Mouse (Mus musculus): ENCODE data around the gene Gm10181. TPM values are rescaled to one million over a fixed set of nuclear protein-coding genes. Genes with fewer than 3 reads are reported as not detected.
"Not testable (repeated sequence)": the region's sequence is repeated elsewhere in the genome, so short reads cannot be mapped to it uniquely, and the experiment has no call there.

Gene Gm10181
- polyA plus RNA-seq, 1 experiment from 2014 or later = not detected

- 63% methylated on average over 1 of the region's 1 CpGs for WGBS (ENCODE audit: insufficient replicate concordance)
Observed at GRCm38 (mm10) chr9:25076505-25076904, 12.7 kb upstream of the Gm10181 start.

DNA sequence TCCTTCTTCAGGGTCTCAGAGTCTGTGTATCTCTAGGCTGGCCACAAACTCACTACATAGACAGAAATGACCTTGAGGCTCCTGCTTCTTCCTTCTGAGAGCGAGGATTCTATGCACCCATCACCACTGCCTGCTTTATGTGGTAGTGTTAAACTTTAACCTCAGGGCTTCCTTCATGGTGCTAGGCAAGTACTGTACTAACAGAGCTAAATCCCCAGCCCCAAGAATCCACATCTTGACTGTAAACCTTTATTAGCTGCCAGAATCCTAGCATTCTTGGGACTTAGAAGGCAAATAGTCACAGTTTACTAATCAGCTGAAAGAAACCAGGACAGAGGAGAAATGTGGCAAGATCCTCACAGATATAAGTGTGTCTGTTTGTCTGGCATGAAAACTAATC is 1.6 kb downstream of the Gm10181 start:
- Histone ChIP-seq H3K27me3 (no peaks in the 10 kb centered on the region), H3K9me3 (replicated peaks) (no peaks in the 10 kb centered on the region), H3K4me2 (no peak overlapping the region), H3K4me1 (replicated peaks) (no peaks in the 10 kb centered on the region), H3K36me3 (replicated peaks) (no peaks in the 10 kb centered on the region), H3K9ac (no peak overlapping the region), H3K4me3 (replicated peaks) (no peak overlapping the region), H3K27ac (replicated peaks) (no peak overlapping the region)
- 32% methylated on average over 1 of the region's 1 CpGs for WGBS (ENCODE audit: insufficient replicate concordance)
- ATAC-seq (ENCODE audit: insufficient read depth) = no peak

More at GRCm38 (mm10) chr9:25076505-25076904, 12.7 kb upstream of the Gm10181 start:
- ATAC-seq (ENCODE audit: insufficient read depth) = no peak
- no peaks in the 10 kb centered on the region for H3K27me3 ChIP-seq
- no peaks in the 10 kb centered on the region for H3K9me3 ChIP-seq (replicated peaks)
- no peak overlapping the region for H3K4me2 ChIP-seq
- H3K9ac ChIP-seq = no peak overlapping the region
- no peaks in the 10 kb centered on the region for H3K36me3 ChIP-seq (replicated peaks)
- no peak overlapping the region for H3K27ac ChIP-seq (replicated peaks)
- no peaks in the 10 kb centered on the region for H3K4me1 ChIP-seq (replicated peaks)
- no peak overlapping the region for H3K4me3 ChIP-seq (replicated peaks)

GRCm38 (mm10) chr9:25102881-25103280 is 13.7 kb downstream of the Gm10181 start:
- 86% methylated on average over 1 of the region's 1 CpGs for WGBS (ENCODE audit: insufficient replicate concordance)
- Histone ChIP-seq H3K36me3 (replicated peaks) (peaks cover 30% of the 10 kb centered on the region), H3K27me3 (no peaks in the 10 kb centered on the region), H3K4me2 (no peak overlapping the region), H3K4me3 (replicated peaks) (no peak overlapping the region), H3K27ac (replicated peaks) (no peak overlapping the region), H3K9ac (no peak overlapping the region), H3K4me1 (replicated peaks) (no peaks in the 10 kb centered on the region), H3K9me3 (replicated peaks) (no peaks in the 10 kb centered on the region)
- ATAC-seq (ENCODE audit: insufficient read depth) = no peak

DNA sequence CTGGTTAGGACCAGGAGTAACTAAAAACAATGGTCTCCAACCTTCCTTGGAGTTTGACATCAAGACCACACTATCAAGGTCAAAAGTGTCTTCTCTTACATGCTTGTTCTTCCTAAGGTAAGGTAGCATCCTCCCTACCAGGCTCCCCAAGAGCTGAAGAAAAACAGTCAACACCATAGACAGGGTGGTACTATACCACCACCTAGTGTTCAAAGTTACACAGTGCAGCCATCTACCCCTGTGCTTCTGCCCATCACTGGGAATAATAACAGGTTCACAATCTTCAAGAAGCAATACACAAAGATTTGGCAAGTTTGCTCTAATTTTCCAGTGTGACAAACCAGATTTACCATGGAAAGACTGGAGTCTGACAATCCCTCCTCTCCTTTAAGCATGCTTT is 15.4 kb downstream of the Gm10181 start:
- H3K4me1 ChIP-seq (replicated peaks) = no peaks in the 10 kb centered on the region
- H3K27ac ChIP-seq (replicated peaks) = no peak overlapping the region
- H3K4me2 ChIP-seq = no peak overlapping the region
- peaks cover 40% of the 10 kb centered on the region for H3K36me3 ChIP-seq (replicated peaks)
- H3K27me3 ChIP-seq = no peaks in the 10 kb centered on the region
- no peak; the same call in 1 of the 2 replicates for ATAC-seq (ENCODE audit: insufficient read depth)
- H3K4me3 ChIP-seq (replicated peaks) = no peak overlapping the region
- no peak overlapping the region for H3K9ac ChIP-seq
- no peaks in the 10 kb centered on the region for H3K9me3 ChIP-seq (replicated peaks)

GRCm38 (mm10) chr9:25123590-25123989 is 34.4 kb downstream of the Gm10181 start:
- H3K27ac ChIP-seq (replicated peaks); H3K27me3 ChIP-seq; H3K4me1 ChIP-seq (replicated peaks); H3K4me3 ChIP-seq (replicated peaks); H3K4me2 ChIP-seq; ATAC-seq (ENCODE audit: insufficient read depth); H3K9ac ChIP-seq; H3K9me3 ChIP-seq (replicated peaks): not testable (repeated sequence)
- H3K36me3 ChIP-seq (replicated peaks) = peaks cover 42% of the 10 kb centered on the region
- WGBS (ENCODE audit: insufficient replicate concordance) = 91% methylated on average over 1 of the region's 1 CpGs

DNA sequence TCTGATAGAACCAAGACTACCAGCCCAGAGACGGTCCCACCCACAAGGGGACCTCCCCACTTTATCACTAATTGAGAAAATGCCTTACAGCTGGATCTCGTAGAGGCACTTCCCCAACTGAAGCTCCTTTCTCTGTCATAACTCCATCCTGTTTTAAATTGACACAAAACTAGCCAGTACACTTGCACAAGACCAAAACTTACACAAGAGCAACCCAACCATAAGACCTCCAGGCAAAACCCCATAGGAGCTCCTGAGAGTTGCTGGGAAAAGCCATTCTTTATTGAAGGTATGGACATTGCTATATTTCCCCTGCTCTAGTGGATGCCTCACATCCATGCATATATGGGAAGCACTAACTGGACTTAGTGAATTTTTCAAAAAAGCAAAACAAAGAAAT is 34.8 kb downstream of the Gm10181 start:
- H3K27me3 ChIP-seq = no peaks in the 10 kb centered on the region
- H3K4me2 ChIP-seq = no peak overlapping the region
- H3K4me1 ChIP-seq (replicated peaks) = no peaks in the 10 kb centered on the region
- 56% methylated on average over 2 of the region's 2 CpGs for WGBS (ENCODE audit: insufficient replicate concordance)
- H3K9me3 ChIP-seq (replicated peaks) = no peaks in the 10 kb centered on the region
- no peak overlapping the region for H3K27ac ChIP-seq (replicated peaks)
- H3K9ac ChIP-seq = no peak overlapping the region
- ATAC-seq (ENCODE audit: insufficient read depth) = no peak
- H3K4me3 ChIP-seq (replicated peaks) = no peak overlapping the region
- peaks cover 42% of the 10 kb centered on the region for H3K36me3 ChIP-seq (replicated peaks)

DNA sequence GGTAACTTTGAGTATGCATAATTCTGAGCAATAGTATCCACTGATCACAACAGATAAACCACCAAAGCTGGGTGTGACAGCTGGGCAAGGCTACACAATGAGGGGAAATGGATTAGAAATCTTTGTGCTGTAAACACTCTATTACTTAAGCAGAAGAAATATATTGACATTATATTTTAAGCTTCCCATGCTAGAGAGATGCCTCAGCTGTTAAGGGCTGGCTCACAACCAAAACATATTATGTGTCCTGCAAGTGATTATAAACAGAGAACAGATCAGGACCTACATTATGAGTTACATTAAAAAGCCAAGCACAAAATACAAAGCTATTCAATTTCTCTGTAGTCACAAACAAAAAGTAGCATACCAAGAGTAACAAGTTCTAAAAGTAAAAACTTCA is 43.0 kb downstream of the Gm10181 start:
- Histone ChIP-seq H3K27me3 (no peaks in the 10 kb centered on the region), H3K36me3 (replicated peaks) (peaks cover 12% of the 10 kb centered on the region), H3K9me3 (replicated peaks) (no peaks in the 10 kb centered on the region), H3K27ac (replicated peaks) (no peak overlapping the region), H3K4me2 (no peak overlapping the region), H3K4me3 (replicated peaks) (no peak overlapping the region), H3K4me1 (replicated peaks) (0 out of 2 replicates have a peak, but pooled peaks cover 2% of the 10 kb centered on the region), H3K9ac (no peak overlapping the region)
- no peak for ATAC-seq (ENCODE audit: insufficient read depth)

GRCm38 (mm10) chr9:25132920-25133319 is 43.7 kb downstream of the Gm10181 start:
- Histone ChIP-seq H3K27me3 (no peaks in the 10 kb centered on the region), H3K9me3 (replicated peaks) (no peaks in the 10 kb centered on the region), H3K9ac (no peak overlapping the region), H3K36me3 (replicated peaks) (peaks cover 12% of the 10 kb centered on the region), H3K4me1 (replicated peaks) (0 out of 2 replicates have a peak, but pooled peaks cover 4% of the 10 kb centered on the region), H3K27ac (replicated peaks) (no peak overlapping the region), H3K4me3 (replicated peaks) (no peak overlapping the region), H3K4me2 (no peak overlapping the region)
- WGBS (ENCODE audit: insufficient replicate concordance) = 37% methylated on average over 4 of the region's 4 CpGs
- no peak for ATAC-seq (ENCODE audit: insufficient read depth)

GRCm38 (mm10) chr9:25138900-25139299 is 49.7 kb downstream of the Gm10181 start:
- Histone ChIP-seq H3K9me3 (replicated peaks) (no peaks in the 10 kb centered on the region), H3K27ac (replicated peaks) (no peak overlapping the region), H3K4me2 (no peak overlapping the region), H3K4me1 (replicated peaks) (peaks cover 16% of the 10 kb centered on the region), H3K4me3 (replicated peaks) (no peak overlapping the region), H3K27me3 (no peaks in the 10 kb centered on the region), H3K36me3 (replicated peaks) (no peaks in the 10 kb centered on the region), H3K9ac (no peak overlapping the region)
- WGBS (ENCODE audit: insufficient replicate concordance) = 76% methylated on average over 1 of the region's 1 CpGs
- no peak for ATAC-seq (ENCODE audit: insufficient read depth)

Other genes starting within 250 kb of the Gm10181 start
- gene Herpud2, start 62.4 kb downstream of the Gm10181 start, polyA plus RNA-seq (2015; fragmentation: Nextera tagmentation; extraction: Ambion mirVana) = 15.1 and 15.8 TPM in 2 replicates
- 79.4 and 89.8 TPM in 2 replicates for gene Sept7, start 163.0 kb downstream of the Gm10181 start, polyA plus RNA-seq (2015; fragmentation: Nextera tagmentation; extraction: Ambion mirVana)

Measured in liver, embryonic 15.5 days (tissue).